Mouse (Mus musculus) ES-Bruce4 (cell line): Measurements from ENCODE around the gene 4930442H23Rik.

Experiments used
- CTCF ChIP-seq: IDR thresholded peaks from one replicate; pipeline ENCODE4 v1.8.1; 2011; ENCODE audit warnings: low read depth, low read length
- EP300 ChIP-seq: IDR thresholded peaks from 2 replicates; pipeline ENCODE4 v1.6.1; 2011; ENCODE audit warnings: low read depth, low read length; ENCODE audit not compliant: insufficient read depth
- POLR2A ChIP-seq: IDR thresholded peaks from one replicate; pipeline ENCODE4 v1.8.1; 2011; ENCODE audit warnings: low read length; ENCODE audit not compliant: insufficient read depth

- no peak for TF ChIP-seq CTCF
- no peak for TF ChIP-seq POLR2A
- no peak for TF ChIP-seq EP300
Measured at GRCm38 (mm10) chr10:81183805-81184204, at the start of gene 4930442H23Rik.
